ENCODE assay signal across 23 mouse cellular contexts in the genomic region with DNA sequence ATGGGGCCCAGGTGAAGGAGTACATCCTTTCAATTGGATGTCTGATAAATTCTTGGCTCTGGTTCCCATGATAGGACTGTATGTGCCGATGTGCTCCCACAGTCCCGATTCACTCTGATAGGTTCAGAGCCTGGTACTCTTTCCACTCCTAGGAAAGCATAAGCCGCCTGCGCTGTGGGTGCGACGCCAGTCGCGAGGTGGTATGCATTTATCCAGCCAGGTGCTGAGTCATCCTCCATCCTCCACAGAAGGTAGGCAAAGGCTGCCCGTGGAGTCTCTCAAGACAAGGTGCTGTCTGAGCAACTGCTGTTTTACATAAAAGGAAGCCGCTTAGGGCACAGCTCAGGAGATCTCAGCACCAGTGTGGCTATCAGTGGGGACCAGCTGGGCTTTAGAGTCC. TPM values are rescaled to one million over a fixed set of nuclear protein-coding genes. Genes with fewer than 3 reads are reported as not detected.
DNase-seq lines count a peak whose midpoint lies in the region; ATAC-seq and TF ChIP-seq lines count a peak whose summit lies in the region.
"Had no signal": no experiment of that assay in that cellular context is flagged by ENCODE, and none has a peak within 500 bp of the region (broad histone marks: within the 10 kb centered on the region; RNA-seq: fewer than 3 reads in every experiment).

No protein-coding gene starts in this region.

- peak; percentile 82 for ATAC-seq in frontal cortex, adult (ENCODE audit: low TSS enrichment)
- peak; percentile 14; the same call in 1 of the 2 replicates for ATAC-seq in midbrain, embryonic 13.5 days
- no peak for ATAC-seq in midbrain, postnatal 0 days (ENCODE audit: low FRiP score)
- ATAC-seq: forebrain, embryonic 13.5 days; forebrain, postnatal 0 days; hindbrain, embryonic 16.5 days; inflammation-experienced regulatory T-cells, adult 6 months; intestine, postnatal 0 days had no signal

- no peak for TF ChIP-seq POLR2A in ES-Bruce4 (IDR thresholded peaks at IDR 0.05; ENCODE audit: insufficient read depth, low read length)

- H3K4me3 ChIP-seq in midbrain, embryonic 13.5 days (replicated peaks), result no peak overlapping the region
- H3K4me3 ChIP-seq in midbrain, postnatal 0 days (ENCODE audit: low read depth, low read length), result no peak overlapping the region
- no peak overlapping the region for H3K4me3 ChIP-seq in ES-Bruce4 (ENCODE audit: low read depth, low read length)
- no peak overlapping the region for H3K4me3 ChIP-seq in ES-E14 (ENCODE audit: insufficient read depth in 1 of 2, low read depth in 1 of 2, low read length in 2 of 2, poor library complexity in 1 of 2, severe bottlenecking in 1 of 2)
- H3K4me3 ChIP-seq: forebrain, embryonic 13.5 days; hindbrain, embryonic 12.5 days had no signal

- 73% methylated on average over 10 of the region's 10 CpGs for WGBS in midbrain, embryonic 13.5 days
- WGBS in midbrain, postnatal 0 days, result 71% methylated on average over 10 of the region's 10 CpGs

- no peak overlapping the region for H3K27ac ChIP-seq in midbrain, embryonic 13.5 days
- no peak overlapping the region for H3K27ac ChIP-seq in midbrain, postnatal 0 days (ENCODE audit: low read depth, low read length)
- H3K27ac ChIP-seq in ES-Bruce4 (ENCODE audit: insufficient read depth, low read length) (no peak overlapping the region), ES-E14 (ENCODE audit: insufficient read depth, low read depth, low read length, poor library complexity, severe bottlenecking) (no peak overlapping the region)
- H3K27ac ChIP-seq: forebrain, embryonic 13.5 days; hindbrain, embryonic 12.5 days had no signal

- H3K4me2 ChIP-seq in midbrain, embryonic 13.5 days (replicated peaks), result no peak overlapping the region
- no peak overlapping the region for H3K4me2 ChIP-seq in midbrain, postnatal 0 days (ENCODE audit: low read depth, low read length, poor library complexity, severe bottlenecking)
- H3K4me2 ChIP-seq: forebrain, embryonic 13.5 days; hindbrain, embryonic 12.5 days had no signal

- no peaks in the 10 kb centered on the region for H3K27me3 ChIP-seq in midbrain, embryonic 13.5 days
- H3K27me3 ChIP-seq in midbrain, postnatal 0 days (ENCODE audit: insufficient read depth, low read length), result no peaks in the 10 kb centered on the region
- no peaks in the 10 kb centered on the region for H3K27me3 ChIP-seq in ES-Bruce4 (ENCODE audit: control insufficient read depth, insufficient read depth, low read length, poor library complexity, severe bottlenecking)
- H3K27me3 ChIP-seq: CH12.LX; forebrain, embryonic 13.5 days; hindbrain, embryonic 12.5 days had no signal

- TF ChIP-seq CTCF in midbrain, postnatal 0 days (IDR thresholded peaks at IDR 0.05), result no peak
- no peak for TF ChIP-seq CTCF in ES-Bruce4 (IDR thresholded peaks at IDR 0.05; ENCODE audit: low read depth, low read length)

- H3K4me1 ChIP-seq in midbrain, embryonic 13.5 days (replicated peaks), result no peaks in the 10 kb centered on the region
- H3K4me1 ChIP-seq in midbrain, postnatal 0 days (ENCODE audit: insufficient read depth, low read length), result no peaks in the 10 kb centered on the region
- H3K4me1 ChIP-seq in ES-Bruce4 (ENCODE audit: control insufficient read depth, insufficient read depth, low read length), result peaks cover 2% of the 10 kb centered on the region
- H3K4me1 ChIP-seq in ES-E14 (ENCODE audit: control insufficient read depth in 2 of 2, insufficient read depth in 2 of 2, low read length in 2 of 2, poor library complexity in 1 of 2), result no peaks in the 10 kb centered on the region
- H3K4me1 ChIP-seq: forebrain, embryonic 13.5 days; hindbrain, embryonic 12.5 days had no signal

- in situ Hi-C loops in ES-E14 (cut with MboI; ENCODE audit: low sequenced_read_pairs in 2 of 2, unreplicated experiment in 2 of 2), result no loop called here

- H3K9ac ChIP-seq in midbrain, embryonic 13.5 days (replicated peaks), result no peak overlapping the region
- no peak overlapping the region for H3K9ac ChIP-seq in midbrain, postnatal 0 days (replicated peaks; ENCODE audit: low read length, poor library complexity, severe bottlenecking)
- no peak overlapping the region for H3K9ac ChIP-seq in ES-Bruce4 (ENCODE audit: low read depth, poor library complexity, severe bottlenecking)
- H3K9ac ChIP-seq in ES-E14 (ENCODE audit: insufficient read depth, low read depth, low read length, poor library complexity, severe bottlenecking), result no peak overlapping the region
- H3K9ac ChIP-seq: forebrain, embryonic 13.5 days; forebrain, postnatal 0 days; hindbrain, embryonic 12.5 days had no signal

- 0 out of 2 replicates have a peak, but pooled peaks have one; percentile 9 for TF ChIP-seq EP300 in ES-Bruce4 (IDR thresholded peaks at IDR 0.05; ENCODE audit: insufficient read depth, low read depth, low read length)

- H3K36me3 ChIP-seq in midbrain, embryonic 13.5 days, result no peaks in the 10 kb centered on the region
- no peaks in the 10 kb centered on the region for H3K36me3 ChIP-seq in midbrain, postnatal 0 days (ENCODE audit: insufficient read depth, low read length)
- no peaks in the 10 kb centered on the region for H3K36me3 ChIP-seq in ES-Bruce4 (ENCODE audit: control insufficient read depth, insufficient read depth, low read length, poor library complexity, severe bottlenecking)
- H3K36me3 ChIP-seq in ES-E14 (ENCODE audit: control insufficient read depth, insufficient read depth, low read length, poor library complexity, severe bottlenecking), result no peaks in the 10 kb centered on the region
- H3K36me3 ChIP-seq: hindbrain, embryonic 12.5 days had no signal

- DNase-seq in frontal cortex, postnatal 25 days (ENCODE audit: low spot score in 2 of 2), result no peak
- DNase-seq in midbrain, postnatal 0 days (ENCODE audit: low spot score), result no peak
- DNase-seq in ES-E14 (ENCODE audit: low read depth, low spot score), result no peak
- no peak for DNase-seq in urinary bladder, postnatal 10 days (ENCODE audit: low spot score)
- DNase-seq in spleen, postnatal 10 days (ENCODE audit: low spot score in 2 of 2), result no peak
- DNase-seq: adrenal gland, adult 2 months; adrenal gland, postnatal 25 days; cerebellum, adult 11 months; cerebellum, adult 9-10 months; cerebellum, postnatal 25 days; forebrain, postnatal 0 days; gastrocnemius, postnatal 25 days; heart, postnatal 10 days; heart, postnatal 4 days had no signal

- H3K9me3 ChIP-seq in midbrain, embryonic 13.5 days, result no peaks in the 10 kb centered on the region
- H3K9me3 ChIP-seq in midbrain, postnatal 0 days (ENCODE audit: low read length), result no peaks in the 10 kb centered on the region
- H3K9me3 ChIP-seq in ES-Bruce4 (replicated peaks; ENCODE audit: control insufficient read depth, insufficient read depth, low read length, poor library complexity, severe bottlenecking), result no peaks in the 10 kb centered on the region
- no peaks in the 10 kb centered on the region for H3K9me3 ChIP-seq in ES-E14 (ENCODE audit: control insufficient read depth, insufficient read depth, low read depth, low read length)
- H3K9me3 ChIP-seq: forebrain, embryonic 13.5 days; hindbrain, embryonic 12.5 days had no signal

TF ChIP-seq in ES-E14, 5 proteins besides CTCF, POLR2A, EP300 and RAD21:
- no peak for TF ChIP-seq CHD2 (IDR thresholded peaks at IDR 0.05; ENCODE audit: low read depth, low read length)
- TF ChIP-seq MAFK (IDR thresholded peaks at IDR 0.05; ENCODE audit: insufficient read depth, low read depth, low read length), result peak; percentile 37; the same call in 1 of the 2 replicates

RNA-seq across cellular contexts. Expression of gene Btg3, which starts 40.7 kb away (rescaled TPM):
- 24.6 and 27.4 TPM in 2 replicates for polyA plus RNA-seq in midbrain, embryonic 13.5 days (2015; fragmentation: Nextera tagmentation; extraction: Ambion mirVana)
- total RNA-seq in midbrain, postnatal 0 days (2014; rRNA removed), result 10.2 and 10.6 TPM in 2 replicates
- 16.5 and 19.8 TPM in 2 replicates for polyA plus RNA-seq in midbrain, postnatal 0 days (2015; fragmentation: Nextera tagmentation; extraction: Ambion mirVana)
- polyA plus RNA-seq in ES-Bruce4 (2011; ENCODE audit: insufficient read depth, insufficient read length, low read depth, missing spikeins), result 53.3 and 55.7 TPM in 2 replicates
- 14.3 and 27.9 TPM in 2 replicates for total RNA-seq in ES-E14 (2012; rRNA removed)
